Mouse (Mus musculus) cortical plate, adult 2 months (tissue): ENCODE data around the gene Acsm3. TPM values are rescaled to one million over a fixed set of nuclear protein-coding genes. Genes with fewer than 3 reads are reported as not detected.

Experiments used
- H3K27ac ChIP-seq: fragments of 200-500 bp; 2 replicates; pipeline ENCODE4 v1.5.1; 2012; ENCODE audit warnings: low read length, control low read depth, inconsistent platforms; ENCODE audit not compliant: insufficient read depth
- H3K4me1 ChIP-seq: fragments of 200-500 bp; 2 replicates; pipeline ENCODE4 v1.6.1; 2011; ENCODE audit warnings: low read length; ENCODE audit not compliant: control insufficient read depth, insufficient read depth
- H3K4me3 ChIP-seq: fragments of 200-500 bp; 2 replicates; pipeline ENCODE4 v1.5.1; 2011; ENCODE audit warnings: mild to moderate bottlenecking, low read length, control low read depth; ENCODE audit not compliant: insufficient read depth
- CTCF ChIP-seq: fragments of 200-500 bp; IDR thresholded peaks from 2 replicates; pipeline ENCODE4 v1.5.1; 2011; ENCODE audit warnings: mild to moderate bottlenecking, control low read depth, low read length; ENCODE audit not compliant: insufficient read depth; ENCODE audit errors: extremely low read depth
- POLR2A ChIP-seq: fragments of 200-500 bp; IDR thresholded peaks from 2 replicates; pipeline ENCODE4 v1.6.1; 2011; ENCODE audit warnings: mild to moderate bottlenecking, low read length, control low read depth; ENCODE audit not compliant: insufficient read depth; ENCODE audit errors: extremely low read depth
- polyA plus RNA-seq: library from polyadenylated mRNA; depleted of rRNA; stranded (reverse); fragments of >200 nt; gene quantifications from 2 replicates; pipeline ENCODE4 v1.2.3, GENCODE M21; 2012

Acsm3 gene
- polyA plus RNA-seq, 1 experiment, result not detected

DNA sequence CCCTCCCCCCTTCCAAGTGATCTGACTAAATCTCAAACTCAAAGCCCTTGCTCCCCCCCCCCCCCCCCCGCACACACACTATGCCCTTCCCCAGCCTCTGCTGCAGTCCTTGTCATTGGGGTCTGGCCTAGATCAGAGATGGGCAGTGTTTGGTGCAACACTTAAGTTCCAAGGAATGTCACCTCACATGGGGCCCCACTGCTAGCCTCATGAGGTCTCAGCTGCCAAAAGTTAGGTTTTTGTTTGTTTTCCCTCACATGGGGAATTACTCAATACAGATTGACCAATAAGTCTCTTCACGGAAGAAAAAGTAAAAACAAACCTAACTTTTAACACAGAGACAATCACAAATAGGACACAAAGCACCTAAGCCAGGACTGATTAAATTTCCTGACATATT is 12.0 kb upstream of the Acsm3 start:
- Histone ChIP-seq H3K4me1 (no peaks in the 10 kb centered on the region), H3K27ac (no peak overlapping the region), H3K4me3 (no peak overlapping the region)
- TF ChIP-seq CTCF (no peak), POLR2A (no peak)

DNA sequence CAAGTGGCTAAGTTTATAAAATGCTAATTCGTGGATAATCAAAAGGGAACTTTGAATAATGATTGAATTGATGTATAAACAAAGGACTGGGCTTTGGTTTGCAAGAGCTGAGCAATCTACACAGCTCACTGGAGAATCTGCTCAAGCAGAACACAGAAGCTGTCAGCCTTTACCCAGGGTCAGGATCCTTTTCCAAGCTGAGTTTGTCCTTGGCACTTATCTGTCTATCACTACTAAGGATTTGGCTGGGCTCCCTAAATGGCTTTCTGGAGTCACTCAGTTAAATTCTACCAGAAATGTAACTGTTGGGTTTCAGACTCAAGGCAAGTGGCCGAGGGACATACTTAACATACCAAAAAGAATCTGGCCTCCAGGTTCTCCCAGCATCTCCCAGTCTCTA is 10.8 kb upstream of the Acsm3 start:
- Histone ChIP-seq H3K4me1 (no peaks in the 10 kb centered on the region), H3K27ac (no peak overlapping the region), H3K4me3 (no peak overlapping the region)
- TF ChIP-seq POLR2A (no peak), CTCF (no peak)

DNA sequence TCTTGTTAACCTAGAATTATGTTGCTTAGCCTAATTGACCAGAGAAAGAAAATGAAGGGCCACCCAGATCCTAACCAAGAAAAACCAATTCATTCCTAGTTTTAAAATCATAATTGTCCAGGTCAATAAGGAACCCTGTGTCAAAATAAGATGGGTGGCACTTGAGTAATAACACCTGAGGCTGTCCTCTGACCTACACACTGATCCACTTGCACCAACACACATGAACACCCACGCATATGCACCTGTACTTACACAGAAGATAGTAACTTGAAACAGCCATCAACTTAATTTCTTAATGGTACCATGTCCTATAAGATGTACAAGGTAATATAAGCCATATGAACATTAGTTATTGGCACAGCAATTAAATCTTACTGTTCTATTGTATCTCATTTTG is 7.0 kb upstream of the Acsm3 start:
- no peaks in the 10 kb centered on the region for H3K4me1 ChIP-seq
- no peak overlapping the region for H3K4me3 ChIP-seq
- no peak for TF ChIP-seq CTCF
- TF ChIP-seq POLR2A, result no peak
- no peak overlapping the region for H3K27ac ChIP-seq

GRCm38 (mm10) chr7:119762166-119762697 is 1.5 kb downstream of the Acsm3 start:
- Histone ChIP-seq H3K4me3 (no peak overlapping the region), H3K27ac (no peak overlapping the region), H3K4me1 (no peaks in the 10 kb centered on the region)
- TF ChIP-seq POLR2A (no peak), CTCF (no peak)

GRCm38 (mm10) chr7:119764377-119764776 is 3.7 kb downstream of the Acsm3 start:
- Histone ChIP-seq H3K27ac (no peak overlapping the region), H3K4me1 (no peaks in the 10 kb centered on the region), H3K4me3 (no peak overlapping the region)
- TF ChIP-seq POLR2A (no peak), CTCF (no peak)

DNA sequence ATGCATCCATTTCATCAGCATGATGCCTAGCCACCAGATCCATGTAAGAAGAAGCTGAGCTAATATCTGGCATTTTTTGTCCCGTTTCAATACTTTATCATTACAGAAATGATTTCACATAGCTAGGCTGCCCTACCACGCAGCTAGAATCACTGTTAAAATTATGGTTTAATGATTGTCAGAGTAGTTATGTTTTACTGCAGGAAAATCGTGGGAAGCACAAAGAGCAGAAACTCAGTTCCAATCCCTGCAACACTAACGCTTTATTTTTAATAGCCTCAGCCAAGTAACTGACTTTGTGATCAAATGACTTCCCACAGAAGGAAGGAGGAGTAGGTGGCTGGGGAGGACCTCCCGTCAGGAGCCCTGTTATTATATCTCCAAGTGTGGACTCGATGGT is 6.3 kb downstream of the Acsm3 start:
- Histone ChIP-seq H3K27ac (no peak overlapping the region), H3K4me3 (no peak overlapping the region), H3K4me1 (no peaks in the 10 kb centered on the region)
- TF ChIP-seq POLR2A, result no peak
- no peak for TF ChIP-seq CTCF

GRCm38 (mm10) chr7:119769895-119770294 is 9.2 kb downstream of the Acsm3 start:
- no peaks in the 10 kb centered on the region for H3K4me1 ChIP-seq
- no peak overlapping the region for H3K4me3 ChIP-seq
- TF ChIP-seq POLR2A (no peak), CTCF (no peak)
- H3K27ac ChIP-seq, result no peak overlapping the region

DNA sequence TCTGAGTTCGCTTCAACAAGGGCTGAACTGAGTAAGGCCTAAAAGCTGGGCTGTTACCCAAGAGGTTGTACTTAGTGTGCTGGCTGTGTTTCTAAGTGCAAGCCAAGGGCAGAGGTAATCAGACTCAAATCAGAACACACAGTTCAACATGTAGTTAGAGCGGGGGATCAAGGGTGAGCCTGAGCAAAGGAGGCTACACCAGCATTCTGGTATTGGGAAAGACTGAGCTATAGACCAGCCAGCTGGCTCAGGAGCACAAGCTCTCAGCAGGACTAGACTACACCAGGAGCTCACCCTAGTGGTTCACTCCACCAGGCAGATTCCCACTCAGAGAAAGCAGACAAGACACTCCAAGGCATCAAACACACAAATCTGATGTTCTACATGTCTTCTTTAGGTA is 22.7 kb downstream of the Acsm3 start:
- no peak overlapping the region for H3K27ac ChIP-seq
- H3K4me1 ChIP-seq, result no peaks in the 10 kb centered on the region
- no peak overlapping the region for H3K4me3 ChIP-seq
- TF ChIP-seq CTCF, result no peak
- no peak for TF ChIP-seq POLR2A

GRCm38 (mm10) chr7:119784908-119785307 is 24.2 kb downstream of the Acsm3 start:
- Histone ChIP-seq H3K4me1 (no peaks in the 10 kb centered on the region), H3K4me3 (no peak overlapping the region), H3K27ac (no peak overlapping the region)
- TF ChIP-seq CTCF (no peak), POLR2A (no peak)

GRCm38 (mm10) chr7:119789024-119789423 is 28.3 kb downstream of the Acsm3 start:
- Histone ChIP-seq H3K4me3 (no peak overlapping the region), H3K27ac (no peak overlapping the region), H3K4me1 (no peaks in the 10 kb centered on the region)
- no peak for TF ChIP-seq POLR2A
- no peak for TF ChIP-seq CTCF
